Mouse (Mus musculus) inflammation-experienced regulatory T-cells, adult 6 months (primary cell): Measurements from ENCODE around the gene Med28. TPM values are rescaled to one million over a fixed set of nuclear protein-coding genes. Genes with fewer than 3 reads are reported as not detected.
A peak's percentile ranks its signal among the peaks of the same experiment; 100 is the strongest.

Source experiments
- ATAC-seq: one replicate; pipeline ENCODE4 v1.8.0; 2017
- polyA plus RNA-seq, 3 experiments: library from polyadenylated mRNA; unstranded; fragments of 100-300 nt; shearing (Covaris generic); gene quantifications; one replicate each; pipeline ENCODE4 v1.2.1; 2017

Gene Med28
- polyA plus RNA-seq = 100 to 1,000 TPM; 205 to 261 (median 240) TPM

GRCm38 (mm10) chr5:45519960-45520808 lies at the start of gene Med28:
Med28 (plus strand) TSS chr5:45520229.
- peak; percentile 92 for ATAC-seq

DNA sequence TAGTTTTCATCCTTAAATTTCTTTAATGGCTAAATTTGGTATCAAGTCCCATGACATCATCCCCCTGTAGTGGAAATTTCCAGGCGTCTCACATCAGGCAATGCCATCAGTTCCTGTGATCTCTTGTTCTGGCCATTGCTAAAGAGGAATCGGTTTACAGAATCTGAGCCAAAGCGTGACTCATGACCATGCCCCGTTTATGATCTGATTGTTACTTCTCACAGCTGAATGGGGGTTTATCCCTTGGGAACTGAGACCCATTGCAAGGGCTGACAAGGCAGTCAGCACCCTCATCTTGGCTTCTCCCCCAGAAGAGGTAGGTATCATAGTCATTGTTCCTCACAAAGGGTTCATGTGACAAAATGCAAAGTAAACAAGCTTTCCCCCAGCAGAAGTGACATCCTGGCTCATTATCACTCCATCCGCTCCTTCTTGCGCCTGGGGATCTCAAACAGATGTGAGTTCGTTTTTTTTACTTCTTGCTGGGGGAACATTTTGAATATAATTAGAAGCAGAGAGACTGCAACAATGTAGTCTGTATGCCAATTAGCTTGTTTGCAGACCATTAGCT lies 47.1 kb upstream of the Med28 start:
- no peak for ATAC-seq

DNA sequence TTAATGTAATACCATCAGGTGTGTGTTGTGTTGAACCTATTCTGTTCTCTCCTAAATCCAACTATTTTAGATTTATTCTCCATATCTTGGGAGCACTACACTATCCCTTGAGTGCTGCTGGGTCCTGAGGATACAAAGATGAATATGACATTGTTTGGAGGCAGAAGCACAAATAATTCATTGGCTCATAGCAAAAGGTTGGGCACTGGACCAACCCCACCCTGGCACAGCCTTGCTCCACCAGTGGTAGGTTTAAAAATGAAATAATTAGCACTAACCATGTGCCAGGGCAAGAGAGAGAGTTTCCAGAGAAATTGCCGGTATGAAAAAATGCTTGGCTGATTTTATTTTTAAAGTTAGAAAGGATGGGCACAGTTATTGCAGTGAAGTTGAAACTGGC lies 46.5 kb upstream of the Med28 start:
- no peak for ATAC-seq

GRCm38 (mm10) chr5:45474215-45474614 lies 45.8 kb upstream of the Med28 start:
- peak; percentile 81 for ATAC-seq

DNA sequence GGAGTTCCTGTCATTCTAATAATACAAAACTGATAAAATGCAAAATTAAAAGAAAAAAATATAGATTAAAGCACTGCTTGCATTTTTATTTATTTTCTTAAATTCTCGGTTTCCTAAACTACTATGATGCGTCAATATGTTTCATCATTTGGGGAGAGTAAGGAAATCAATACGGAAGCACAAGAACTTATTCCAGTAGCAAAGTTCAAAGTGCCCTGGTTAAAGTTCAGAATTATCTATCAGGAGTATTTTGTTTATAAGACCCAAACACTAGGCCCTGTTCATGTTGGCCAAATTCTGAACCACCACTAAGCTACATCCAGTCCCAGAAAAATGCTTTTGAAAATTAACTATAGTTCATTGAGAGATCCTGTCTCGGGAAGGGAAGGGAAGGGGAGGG lies 45.3 kb upstream of the Med28 start:
- no peak for ATAC-seq

DNA sequence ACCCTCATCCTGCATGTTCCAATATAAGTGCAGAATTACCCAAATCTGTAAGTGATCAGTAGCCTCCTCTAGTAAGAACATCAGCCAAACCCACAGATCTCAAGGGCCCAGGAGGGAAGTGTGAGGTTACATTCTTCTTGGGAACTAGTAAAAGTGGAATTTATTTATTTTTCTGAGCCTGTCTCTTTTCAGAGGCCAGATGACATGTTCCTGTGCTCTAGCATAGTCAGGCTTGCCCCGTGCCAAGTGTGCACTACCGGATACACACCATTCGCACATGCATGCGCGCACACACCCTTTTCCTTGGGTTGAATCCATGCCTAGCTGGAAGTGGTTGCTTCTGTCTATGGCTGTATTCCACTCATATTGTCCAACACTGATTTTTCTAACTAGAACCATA lies 44.3 kb upstream of the Med28 start:
- no peak for ATAC-seq

DNA sequence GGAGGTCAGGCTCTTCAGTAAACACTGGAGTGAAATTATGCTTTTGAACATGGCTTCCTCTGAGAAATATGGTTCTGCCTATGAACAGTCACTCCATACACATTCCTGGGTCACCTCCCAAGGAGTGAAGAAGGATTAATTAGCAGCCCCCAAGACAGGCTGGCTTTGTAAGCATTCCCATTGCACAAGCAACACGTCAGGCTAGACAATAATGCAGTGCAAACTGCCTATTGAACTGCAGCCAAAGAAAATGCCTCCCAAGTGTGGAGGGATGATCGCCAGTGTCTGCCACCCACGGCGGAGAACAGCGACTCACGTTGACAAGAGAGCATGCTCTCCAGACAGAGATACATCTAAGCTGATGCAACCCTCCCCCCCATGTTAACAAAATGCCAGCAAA lies 43.7 kb upstream of the Med28 start:
- no peak for ATAC-seq

DNA sequence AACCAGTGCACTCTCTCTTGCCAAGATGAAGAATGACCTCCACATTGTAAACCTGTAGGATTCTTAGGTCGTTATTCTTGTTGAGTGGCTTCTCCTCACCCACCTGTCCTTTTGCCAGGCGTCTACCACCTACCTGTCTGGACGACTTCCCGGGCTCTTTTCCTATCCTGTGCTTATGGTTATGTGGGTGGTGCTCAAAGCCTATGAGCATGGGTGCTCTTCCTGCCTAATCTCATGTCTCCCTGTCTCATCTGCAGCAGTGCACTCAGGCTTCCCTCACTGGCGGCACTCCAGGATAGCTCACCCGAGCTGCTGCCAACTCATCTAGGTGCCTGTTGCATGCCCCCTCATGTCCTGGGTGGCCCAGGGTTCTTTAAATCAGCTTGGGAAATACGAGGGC lies 42.4 kb upstream of the Med28 start:
- ATAC-seq = no peak

GRCm38 (mm10) chr5:45480066-45480465 lies 40.0 kb upstream of the Med28 start:
- ATAC-seq = no peak

DNA sequence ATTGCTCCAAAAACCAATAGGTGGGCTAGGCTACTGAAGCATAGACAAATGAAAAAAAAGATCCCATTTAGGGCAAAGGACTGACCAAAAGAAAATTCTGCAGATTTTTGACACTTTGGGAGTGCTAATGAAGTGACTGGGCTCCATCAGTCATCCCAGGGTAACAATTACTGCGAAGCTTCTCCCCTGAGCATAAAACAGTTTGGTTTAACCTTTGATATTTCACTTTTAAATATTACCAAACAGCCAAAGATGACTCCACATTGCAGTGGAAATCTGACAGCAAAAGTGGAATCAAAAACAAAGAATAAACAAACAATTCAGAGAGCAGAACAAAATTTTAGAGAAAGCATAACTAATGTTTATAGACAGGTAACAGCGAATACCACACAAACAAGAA lies 38.9 kb upstream of the Med28 start:
- ATAC-seq = no peak

GRCm38 (mm10) chr5:45482607-45483006 lies 37.4 kb upstream of the Med28 start:
- ATAC-seq = no peak

GRCm38 (mm10) chr5:45483654-45484053 lies 36.4 kb upstream of the Med28 start:
- ATAC-seq = no peak

- ATAC-seq = no peak
Observed at GRCm38 (mm10) chr5:45491776-45492175, 28.3 kb upstream of the Med28 start.

DNA sequence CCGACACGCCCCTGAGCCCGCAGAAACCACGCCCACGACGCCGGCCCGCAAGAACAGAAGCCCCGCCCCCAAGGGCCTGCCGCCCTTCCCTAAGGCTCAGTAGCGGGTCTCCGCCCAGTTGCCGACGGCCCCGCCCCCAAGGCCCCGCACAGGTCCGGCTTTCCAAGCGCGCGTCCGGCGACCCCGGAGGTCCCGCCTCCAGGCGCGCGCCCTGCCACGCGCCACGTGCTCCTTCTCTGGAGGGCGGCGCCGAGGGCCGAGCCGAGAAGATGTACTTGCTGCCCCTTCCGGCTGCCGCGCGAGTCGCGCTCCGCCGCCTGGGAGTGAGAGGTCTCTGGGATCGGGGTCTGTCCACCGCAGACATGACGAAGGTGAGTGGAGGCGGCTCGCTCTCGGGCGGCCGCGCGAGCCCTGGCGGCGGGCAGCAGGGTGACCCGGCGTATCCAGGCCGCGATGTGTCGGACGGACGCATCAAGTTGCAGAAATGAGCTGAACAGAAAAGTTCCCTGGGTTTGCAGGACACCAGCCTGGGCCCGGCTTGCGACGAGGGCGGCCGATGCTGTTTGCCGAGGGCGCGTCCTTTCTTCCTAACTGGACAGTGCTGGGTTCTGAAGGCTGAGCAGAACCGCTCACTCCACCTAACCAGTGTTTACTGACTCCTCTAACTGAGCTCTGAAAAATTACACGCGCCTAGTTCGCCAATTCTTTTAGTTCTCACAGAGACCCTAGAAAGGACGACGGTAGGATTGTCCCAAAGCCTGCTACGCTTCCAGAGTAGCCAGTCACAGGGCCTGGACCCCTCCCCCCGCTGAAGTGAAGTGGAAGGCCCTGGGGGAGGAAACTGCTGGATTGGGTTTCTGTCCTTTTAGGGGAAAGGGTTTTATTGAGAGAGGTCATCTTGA lies 26.6 kb upstream of the Med28 start, which contains the start of gene Lap3:
Gene Lap3 (plus strand): TSS at position 184 of the 902 bp plus-strand sequence.
- ATAC-seq = peak; percentile 92

DNA sequence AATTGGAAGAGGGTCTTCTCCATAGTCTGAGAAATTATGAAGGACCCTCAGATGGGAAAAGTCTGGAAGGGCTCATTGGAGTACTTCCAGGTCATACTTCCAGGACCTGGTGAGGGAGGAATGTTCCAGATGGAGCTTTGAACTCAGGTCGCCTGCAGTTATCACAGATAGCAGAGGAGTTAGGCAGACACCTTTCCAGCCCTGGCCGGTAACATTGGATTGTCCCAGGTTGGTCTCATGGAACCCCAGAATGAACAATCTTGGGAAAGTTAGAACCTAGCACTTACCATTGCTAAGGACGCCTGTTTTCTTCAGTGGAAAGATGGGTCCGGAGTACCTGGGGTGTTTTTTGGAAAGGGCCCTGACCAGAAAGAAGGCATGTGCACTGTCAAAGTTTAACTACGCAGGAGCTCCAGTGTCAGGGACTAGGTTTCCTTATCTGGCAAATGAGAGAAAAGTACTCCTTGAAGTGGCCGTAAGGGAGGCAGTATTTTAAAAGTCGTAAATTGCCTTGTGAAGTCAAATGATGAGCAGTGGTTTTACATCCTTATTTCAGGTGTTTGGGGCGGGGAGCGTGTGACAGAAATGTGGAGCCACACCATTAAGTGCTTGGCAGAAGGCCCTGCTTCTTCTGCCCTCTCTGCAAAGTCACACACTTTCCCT lies 25.8 kb upstream of the Med28 start:
- ATAC-seq = no peak

DNA sequence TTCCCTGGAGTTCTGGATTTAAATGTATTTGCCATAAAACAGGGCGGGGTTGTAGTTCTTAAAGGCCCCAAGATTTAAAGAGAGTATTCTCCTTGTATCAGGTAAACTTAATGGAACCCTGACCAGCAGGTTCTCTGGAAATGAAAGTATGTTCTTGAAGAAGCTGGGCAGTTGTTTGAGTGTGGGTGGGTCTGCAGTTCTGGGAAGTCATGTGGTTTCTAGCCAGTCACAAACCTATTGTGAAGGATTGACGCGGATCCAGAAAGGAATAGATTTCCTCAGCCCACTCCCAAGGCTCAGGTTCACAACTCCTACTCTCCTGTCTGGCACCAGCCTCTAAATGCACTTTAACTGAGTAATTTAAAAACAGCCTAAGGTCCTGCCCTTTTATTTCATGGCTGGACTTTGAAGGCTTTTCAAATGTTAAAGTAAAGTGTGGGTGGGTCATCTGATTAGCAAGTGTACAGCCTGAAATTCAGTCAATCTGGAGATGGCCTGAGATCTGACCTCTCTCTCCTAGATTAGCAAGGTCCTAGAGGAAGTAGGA lies 24.5 kb upstream of the Med28 start:
- no peak for ATAC-seq

DNA sequence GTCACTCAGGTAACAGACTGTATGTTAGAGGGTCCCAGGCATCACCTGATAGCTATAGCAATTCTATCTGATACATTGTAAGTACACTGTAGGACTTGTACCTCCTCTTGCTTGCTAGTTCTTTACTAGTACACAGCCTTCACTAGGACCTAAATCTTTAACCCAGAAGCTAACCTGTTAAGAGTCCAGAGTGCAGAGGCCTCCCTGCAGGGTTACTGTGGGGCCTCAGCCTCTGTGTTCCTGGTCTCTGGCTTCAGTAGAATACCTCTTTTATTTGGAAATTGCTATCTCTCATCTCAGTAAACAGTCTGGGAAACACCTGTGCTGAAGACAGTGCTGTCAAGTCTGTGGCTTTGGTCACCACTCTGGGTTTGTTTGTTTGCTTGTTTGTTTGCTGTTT lies 24.0 kb upstream of the Med28 start:
- no peak for ATAC-seq

DNA sequence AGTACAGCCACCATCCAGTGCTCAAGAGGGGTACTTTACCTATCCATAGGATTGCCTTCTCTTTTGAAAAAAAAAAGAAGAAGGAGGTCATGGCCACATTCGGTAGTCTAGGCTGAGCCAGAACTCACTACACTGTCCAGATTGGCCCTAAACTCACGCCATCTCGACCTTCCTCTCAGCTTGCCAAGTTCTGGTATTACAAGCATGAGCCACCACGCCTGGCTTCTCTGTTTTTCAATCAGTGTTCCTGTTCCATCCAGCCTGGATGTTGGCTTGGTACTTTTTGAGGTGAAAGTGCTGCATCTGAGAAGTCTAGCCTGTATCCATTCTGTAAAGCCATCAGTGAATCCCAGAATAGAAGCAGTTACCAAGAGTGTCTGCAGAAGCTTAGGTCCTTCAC lies 23.6 kb upstream of the Med28 start:
- ATAC-seq = no peak

DNA sequence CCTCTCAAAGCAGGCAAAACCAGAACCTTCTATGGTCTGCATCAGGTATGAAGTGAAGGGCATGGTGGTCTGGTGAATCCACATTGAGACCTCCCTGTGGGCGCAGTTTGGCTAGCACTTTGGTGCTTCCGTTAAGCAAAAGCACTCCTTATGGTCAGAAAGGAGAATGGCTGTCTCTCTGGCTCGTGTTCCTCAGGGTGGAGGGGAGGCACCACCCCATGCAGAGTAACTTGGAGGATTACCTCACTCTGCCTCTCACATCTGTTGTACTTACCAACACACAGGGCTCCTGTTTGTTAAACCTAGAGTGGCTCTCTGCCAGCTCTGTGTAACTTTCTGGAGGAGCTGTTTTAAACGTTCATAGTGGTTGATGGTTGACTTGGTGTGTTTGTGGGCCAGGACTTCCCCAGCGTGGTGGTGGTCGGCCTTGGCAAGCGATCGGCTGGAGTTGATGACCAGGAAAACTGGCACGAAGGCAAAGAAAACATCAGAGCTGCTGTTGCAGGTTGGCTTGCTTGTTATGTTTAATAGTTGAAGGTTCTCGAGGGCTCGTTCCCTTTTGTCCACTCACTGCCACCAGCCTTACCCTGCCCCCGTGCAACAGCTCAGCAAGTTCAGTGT lies 23.0 kb upstream of the Med28 start:
- no peak for ATAC-seq

- no peak for ATAC-seq
Observed at GRCm38 (mm10) chr5:45497564-45497963, 22.5 kb upstream of the Med28 start.

- no peak for ATAC-seq
Observed at GRCm38 (mm10) chr5:45510071-45510470, 10.0 kb upstream of the Med28 start.

DNA sequence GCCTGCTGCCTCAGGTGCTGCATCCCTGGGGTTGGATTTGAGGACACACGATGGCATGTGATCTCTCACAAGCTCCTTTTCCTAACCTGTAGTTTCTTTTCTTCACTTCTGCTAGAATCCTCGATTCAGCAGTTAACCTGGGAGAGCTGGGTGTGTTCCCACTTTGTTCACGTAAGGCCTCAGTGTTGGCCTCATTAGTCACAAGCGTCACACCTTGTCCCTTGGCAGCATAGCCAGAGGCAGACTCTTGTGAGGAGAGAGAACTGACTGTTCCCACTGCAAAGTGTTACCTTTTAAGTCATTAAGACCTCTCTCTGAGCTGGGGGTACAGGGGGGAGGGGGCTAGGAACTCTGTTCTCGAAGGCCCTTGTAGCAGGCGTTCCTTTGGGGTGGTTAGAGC lies 7.1 kb upstream of the Med28 start:
- ATAC-seq = no peak
